Mouse (Mus musculus) c-Kit-positive CD71-positive TER-119-negative erythroid progenitor cells, embryonic 14.5 days (primary cell): ENCODE data around the gene Sh3d19.

Experiments used
- DNase-seq: peaks from one replicate; pipeline ENCODE4 v3.0.0-alpha.2; 2013; ENCODE audit warnings: low read depth

The Sh3d19 gene

GRCm38 (mm10) chr3:85970742-85971598, at the start of gene Sh3d19:
TSS of gene Sh3d19 (plus strand) at chr3:85971109.
- no peak for DNase-seq

GRCm38 (mm10) chr3:85922331-85922730, 48.6 kb upstream of the Sh3d19 start:
- DNase-seq, result no peak

GRCm38 (mm10) chr3:85923343-85923742, 47.6 kb upstream of the Sh3d19 start:
- no peak for DNase-seq

GRCm38 (mm10) chr3:85923954-85924945, 46.7 kb upstream of the Sh3d19 start:
- peak; percentile 36 for DNase-seq

GRCm38 (mm10) chr3:85927296-85927695, 43.6 kb upstream of the Sh3d19 start:
- DNase-seq, result no peak

GRCm38 (mm10) chr3:85928140-85928611, 42.7 kb upstream of the Sh3d19 start:
- no peak for DNase-seq

- no peak for DNase-seq
These were observed 41.2 kb upstream of the Sh3d19 start for GRCm38 (mm10) chr3:85929711-85930110.

- DNase-seq, result no peak
These were observed 40.1 kb upstream of the Sh3d19 start for GRCm38 (mm10) chr3:85930671-85931255.

GRCm38 (mm10) chr3:85931859-85932258, 39.0 kb upstream of the Sh3d19 start:
- no peak for DNase-seq

GRCm38 (mm10) chr3:85933586-85933985, 37.3 kb upstream of the Sh3d19 start:
- no peak for DNase-seq

- no peak for DNase-seq
These were observed 20.0 kb upstream of the Sh3d19 start for GRCm38 (mm10) chr3:85950914-85951313.

GRCm38 (mm10) chr3:85952696-85953283, 18.1 kb upstream of the Sh3d19 start:
- no peak for DNase-seq

GRCm38 (mm10) chr3:85955269-85955668, 15.6 kb upstream of the Sh3d19 start:
- DNase-seq, result no peak

- no peak for DNase-seq
These were observed 15.2 kb upstream of the Sh3d19 start for GRCm38 (mm10) chr3:85955704-85956103.

- no peak for DNase-seq
These were observed 11.2 kb upstream of the Sh3d19 start for GRCm38 (mm10) chr3:85959669-85960068.

- no peak for DNase-seq
These were observed 9.8 kb upstream of the Sh3d19 start for GRCm38 (mm10) chr3:85961134-85961533.

GRCm38 (mm10) chr3:85965479-85965878, 5.4 kb upstream of the Sh3d19 start:
- no peak for DNase-seq

- no peak for DNase-seq
These were observed 1.9 kb upstream of the Sh3d19 start for GRCm38 (mm10) chr3:85969040-85969439.

- no peak for DNase-seq
These were observed 678 bp downstream of the Sh3d19 start for GRCm38 (mm10) chr3:85971599-85971975.

GRCm38 (mm10) chr3:85973376-85974140, 2.6 kb downstream of the Sh3d19 start:
- no peak for DNase-seq

- no peak for DNase-seq
These were observed 3.5 kb downstream of the Sh3d19 start for GRCm38 (mm10) chr3:85974451-85974850.
